Mouse (Mus musculus) neural tube, embryonic 12.5 days (tissue): Measurements from ENCODE around the gene Tspan15. TPM values are rescaled to one million over a fixed set of nuclear protein-coding genes. Genes with fewer than 3 reads are reported as not detected.

Source experiments
- ATAC-seq: fragments of 200-750 bp; cut with Nextera tagmentation; 2 replicates; pipeline ENCODE4 v1.8.0; 2017; ENCODE audit warnings: low read depth, mild to moderate bottlenecking, moderate TSS enrichment, moderate library complexity; ENCODE audit not compliant: low FRiP score
- H3K27ac ChIP-seq: fragments of 300-500 bp; sonication (generic); 2 replicates; pipeline ENCODE4 v1.5.1; 2016
- H3K27me3 ChIP-seq: fragments of 300-500 bp; sonication (generic); replicated peaks from 2 replicates; pipeline ENCODE4 v1.6.1; 2016; ENCODE audit warnings: mild to moderate bottlenecking
- H3K36me3 ChIP-seq: fragments of 300-500 bp; sonication (generic); 2 replicates; pipeline ENCODE4 v1.6.1; 2016; ENCODE audit warnings: mild to moderate bottlenecking
- H3K4me1 ChIP-seq: fragments of 300-500 bp; sonication (generic); 2 replicates; pipeline ENCODE4 v1.6.1; 2016
- H3K4me2 ChIP-seq: fragments of 300-500 bp; sonication (generic); replicated peaks from 2 replicates; pipeline ENCODE4 v1.6.1; 2016; ENCODE audit warnings: mild to moderate bottlenecking
- H3K4me3 ChIP-seq: fragments of 300-500 bp; sonication (generic); 2 replicates; pipeline ENCODE4 v1.5.1; 2016
- H3K9ac ChIP-seq: fragments of 300-500 bp; sonication (generic); 2 replicates; pipeline ENCODE4 v1.6.1; 2016; ENCODE audit warnings: mild to moderate bottlenecking
- H3K9me3 ChIP-seq: fragments of 300-500 bp; sonication (generic); 2 replicates; pipeline ENCODE4 v1.6.1; 2016; ENCODE audit warnings: mild to moderate bottlenecking
- WGBS: fragments of 180-500 bp; shearing (Covaris S2); methylation state at CpG from one replicate; pipeline ENCODE4 v1.1.7; 2016; 5-methylcytosine and 5-hydroxymethylcytosine counted together
- polyA plus RNA-seq: library from polyadenylated mRNA; unstranded; fragments of >200 nt; fragmentation: Nextera tagmentation; extraction: Ambion mirVana; gene quantifications from 2 replicates; pipeline ENCODE4 v1.2.1, GENCODE M21; 2016

Gene Tspan15
- polyA plus RNA-seq, 1 experiment from 2014 or later: 15.5 TPM

GRCm38 (mm10) chr10:62182471-62183014 lies 48.5 kb downstream of the Tspan15 start:
- peaks cover 40% of the 10 kb centered on the region for H3K27me3 ChIP-seq
- ATAC-seq: 0 out of 2 replicates have a peak, but pooled peaks have one; percentile 33

GRCm38 (mm10) chr10:62181701-62182100 lies 49.4 kb downstream of the Tspan15 start:
- no peaks in the 10 kb centered on the region for H3K36me3 ChIP-seq
- 50% methylated on average over 3 of the region's 3 CpGs for WGBS
- no peak overlapping the region for H3K27ac ChIP-seq
- H3K4me2 ChIP-seq: no peak overlapping the region
- ATAC-seq: no peak
- H3K9me3 ChIP-seq: no peaks in the 10 kb centered on the region
- H3K4me1 ChIP-seq: no peaks in the 10 kb centered on the region
- peaks cover 49% of the 10 kb centered on the region for H3K27me3 ChIP-seq
- no peak overlapping the region for H3K4me3 ChIP-seq
- H3K9ac ChIP-seq: no peak overlapping the region

More at GRCm38 (mm10) chr10:62182471-62183014, 48.5 kb downstream of the Tspan15 start:
- no peaks in the 10 kb centered on the region for H3K36me3 ChIP-seq
- H3K27ac ChIP-seq: no peak overlapping the region
- 76% methylated on average over 6 of the region's 6 CpGs for WGBS
- H3K9ac ChIP-seq: no peak overlapping the region
- H3K4me2 ChIP-seq: no peak overlapping the region
- no peaks in the 10 kb centered on the region for H3K4me1 ChIP-seq
- H3K9me3 ChIP-seq: no peaks in the 10 kb centered on the region
- no peak overlapping the region for H3K4me3 ChIP-seq

GRCm38 (mm10) chr10:62179944-62180343 lies 51.1 kb downstream of the Tspan15 start:
- Histone ChIP-seq H3K4me3 (no peak overlapping the region), H3K27me3 (peaks cover 61% of the 10 kb centered on the region), H3K9me3 (no peaks in the 10 kb centered on the region), H3K36me3 (no peaks in the 10 kb centered on the region), H3K27ac (no peak overlapping the region), H3K4me2 (no peak overlapping the region), H3K4me1 (peaks cover 3% of the 10 kb centered on the region; the same call in 1 of the 2 replicates), H3K9ac (no peak overlapping the region)
- WGBS: 90% methylated on average over 3 of the region's 3 CpGs
- no peak for ATAC-seq

- H3K9ac ChIP-seq: no peak overlapping the region
- peaks cover 67% of the 10 kb centered on the region for H3K27me3 ChIP-seq
- H3K4me3 ChIP-seq: no peak overlapping the region
- H3K9me3 ChIP-seq: no peaks in the 10 kb centered on the region
- H3K27ac ChIP-seq: no peak overlapping the region
- 28% methylated on average over 15 of the region's 15 CpGs for WGBS
- peaks cover 27% of the 10 kb centered on the region for H3K4me1 ChIP-seq
- H3K4me2 ChIP-seq: peak overlapping the region; percentile 24
- ATAC-seq: peak; percentile 90
- H3K36me3 ChIP-seq: no peaks in the 10 kb centered on the region
Measured at GRCm38 (mm10) chr10:62174533-62175313, 56.3 kb downstream of the Tspan15 start.

GRCm38 (mm10) chr10:62173941-62174448 lies 57.1 kb downstream of the Tspan15 start:
- no peak overlapping the region for H3K9ac ChIP-seq
- peaks cover 65% of the 10 kb centered on the region for H3K27me3 ChIP-seq
- H3K9me3 ChIP-seq: no peaks in the 10 kb centered on the region
- no peak overlapping the region for H3K4me3 ChIP-seq
- 23% methylated on average over 9 of the region's 9 CpGs for WGBS
- peak; percentile 43; the same call in 1 of the 2 replicates for ATAC-seq
- H3K27ac ChIP-seq: no peak overlapping the region
- H3K4me1 ChIP-seq: peaks cover 27% of the 10 kb centered on the region
- H3K36me3 ChIP-seq: no peaks in the 10 kb centered on the region
- 0 out of 2 replicates have a peak overlapping the region, but pooled peaks have one; percentile 8 for H3K4me2 ChIP-seq

GRCm38 (mm10) chr10:62172841-62173553 lies 58.1 kb downstream of the Tspan15 start:
- no peak overlapping the region for H3K9ac ChIP-seq
- no peak overlapping the region for H3K27ac ChIP-seq
- H3K4me1 ChIP-seq: peaks cover 27% of the 10 kb centered on the region
- no peak overlapping the region for H3K4me3 ChIP-seq
- ATAC-seq: peak; percentile 64; the same call in 1 of the 2 replicates
- under 1% methylated on average over 9 of the region's 9 CpGs for WGBS
- peaks cover 70% of the 10 kb centered on the region for H3K27me3 ChIP-seq
- H3K9me3 ChIP-seq: no peaks in the 10 kb centered on the region
- H3K36me3 ChIP-seq: no peaks in the 10 kb centered on the region
- 0 out of 2 replicates have a peak overlapping the region, but pooled peaks have one; percentile 10 for H3K4me2 ChIP-seq

- no peak overlapping the region for H3K4me3 ChIP-seq
- H3K36me3 ChIP-seq: no peaks in the 10 kb centered on the region
- H3K9ac ChIP-seq: no peak overlapping the region
- 54% methylated on average over 10 of the region's 10 CpGs for WGBS
- ATAC-seq: no peak
- no peak overlapping the region for H3K27ac ChIP-seq
- H3K4me2 ChIP-seq: no peak overlapping the region
- peaks cover 8% of the 10 kb centered on the region for H3K9me3 ChIP-seq
- peaks cover 41% of the 10 kb centered on the region for H3K27me3 ChIP-seq
- H3K4me1 ChIP-seq: peaks cover 4% of the 10 kb centered on the region; the same call in 1 of the 2 replicates
Measured at GRCm38 (mm10) chr10:62162410-62162809, 68.6 kb downstream of the Tspan15 start.

- Histone ChIP-seq H3K27me3 (peaks cover 67% of the 10 kb centered on the region), H3K4me1 (peaks cover 22% of the 10 kb centered on the region; the same call in 1 of the 2 replicates), H3K9me3 (peaks cover 5% of the 10 kb centered on the region; the same call in 1 of the 2 replicates), H3K27ac (no peak overlapping the region), H3K9ac (no peak overlapping the region), H3K4me3 (no peak overlapping the region), H3K4me2 (no peak overlapping the region), H3K36me3 (no peaks in the 10 kb centered on the region)
- 14% methylated on average over 7 of the region's 7 CpGs for WGBS
- ATAC-seq: no peak
Measured at GRCm38 (mm10) chr10:62149929-62150328, 81.1 kb downstream of the Tspan15 start.

GRCm38 (mm10) chr10:62147466-62148248 lies 83.4 kb downstream of the Tspan15 start:
- H3K4me1 ChIP-seq: peaks cover 22% of the 10 kb centered on the region; the same call in 1 of the 2 replicates
- peaks cover 81% of the 10 kb centered on the region for H3K27me3 ChIP-seq
- no peaks in the 10 kb centered on the region for H3K9me3 ChIP-seq
- no peak overlapping the region for H3K9ac ChIP-seq
- no peak overlapping the region for H3K4me2 ChIP-seq
- ATAC-seq: no peak
- H3K36me3 ChIP-seq: no peaks in the 10 kb centered on the region
- 44% methylated on average over 12 of the region's 12 CpGs for WGBS
- no peak overlapping the region for H3K4me3 ChIP-seq
- H3K27ac ChIP-seq: no peak overlapping the region

- Histone ChIP-seq H3K4me2 (no peak overlapping the region), H3K9me3 (no peaks in the 10 kb centered on the region), H3K27ac (no peak overlapping the region), H3K9ac (no peak overlapping the region), H3K4me1 (peaks cover 22% of the 10 kb centered on the region; the same call in 1 of the 2 replicates), H3K36me3 (no peaks in the 10 kb centered on the region), H3K27me3 (peaks cover 78% of the 10 kb centered on the region), H3K4me3 (no peak overlapping the region)
- WGBS: 22% methylated on average over 5 of the region's 5 CpGs
- ATAC-seq: peak; percentile 92
Measured at GRCm38 (mm10) chr10:62145957-62146356, 85.1 kb downstream of the Tspan15 start.

- no peaks in the 10 kb centered on the region for H3K36me3 ChIP-seq
- H3K4me3 ChIP-seq: no peak within 1 kb of the TSS
- H3K27ac ChIP-seq: no peak within 1 kb of the TSS
- H3K4me1 ChIP-seq: peaks cover 18% of the 10 kb centered on the region; the same call in 1 of the 2 replicates
- ATAC-seq: no peak
- peaks cover 75% of the 10 kb centered on the region for H3K27me3 ChIP-seq
- H3K9me3 ChIP-seq: no peaks in the 10 kb centered on the region
- no peak within 1 kb of the TSS for H3K9ac ChIP-seq
- 64% methylated on average over 8 of the region's 8 CpGs for WGBS
- H3K4me2 ChIP-seq: no peak within 1 kb of the TSS
Measured at GRCm38 (mm10) chr10:62143820-62144219, 87.2 kb downstream of the Tspan15 start, which contains the start of gene Fam241b. Gene Fam241b, minus strand, starts transcription at chr10:62143920.
